Mouse (Mus musculus): Measurements from ENCODE around the gene Garnl3. TPM values are rescaled to one million over a fixed set of nuclear protein-coding genes. Genes with fewer than 3 reads are reported as not detected.

The Garnl3 gene
- total and polyA plus RNA-seq, 3 experiments: 0.55 to 2.6 TPM; not detected in 1

DNA sequence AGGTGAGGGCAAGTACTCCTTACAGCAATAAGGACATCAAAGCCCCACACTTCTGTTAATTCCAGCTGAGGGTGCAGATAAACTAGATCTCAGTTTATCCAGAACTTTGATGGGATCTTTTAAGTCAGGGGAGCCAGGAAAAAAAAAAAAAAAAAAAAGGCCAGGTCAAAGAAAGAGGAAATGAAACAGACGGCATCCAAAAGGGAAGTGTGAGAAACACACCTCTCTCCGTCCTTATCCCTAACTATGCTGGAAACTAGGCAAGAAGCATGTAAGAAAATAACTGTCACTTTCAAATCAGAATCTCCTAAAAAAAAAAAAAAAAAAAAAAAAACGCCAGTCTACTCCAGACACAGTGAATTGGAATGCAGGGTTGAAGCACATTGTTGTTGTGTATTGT lies 57.3 kb downstream of the Garnl3 start:
- Histone ChIP-seq H3K4me1 (ENCODE audit: insufficient read depth, low read depth, low read length) (no peaks in the 10 kb centered on the region), H3K27me3 (ENCODE audit: insufficient read depth, low read length) (peaks cover 11% of the 10 kb centered on the region), H3K36me3 (replicated peaks) (no peaks in the 10 kb centered on the region), H3K9me3 (replicated peaks) (no peaks in the 10 kb centered on the region), H3K4me3 (ENCODE audit: low read depth, low read length) (no peak overlapping the region)
- ATAC-seq (ENCODE audit: extremely low read depth, insufficient number of reproducible peaks, low FRiP score, poor library complexity, severe bottlenecking) (no peak), DNase-seq (ENCODE audit: low spot score) (no peak)
- TF ChIP-seq CTCF (IDR thresholded peaks at IDR 0.05; ENCODE audit: low read depth, low read length) (no peak), GATA2 (IDR thresholded peaks at IDR 0.05; ENCODE audit: borderline replicate concordance, low read depth, low read length) (no peak), TAL1 (conservative IDR thresholded peaks at IDR 0.05; ENCODE audit: low read depth, low read length) (no peak), POLR2AphosphoS5 (IDR thresholded peaks at IDR 0.05; ENCODE audit: insufficient replicate concordance, low read depth, low read length) (no peak), GATA1 (IDR thresholded peaks at IDR 0.05; ENCODE audit: borderline replicate concordance, low read length) (no peak)

DNA sequence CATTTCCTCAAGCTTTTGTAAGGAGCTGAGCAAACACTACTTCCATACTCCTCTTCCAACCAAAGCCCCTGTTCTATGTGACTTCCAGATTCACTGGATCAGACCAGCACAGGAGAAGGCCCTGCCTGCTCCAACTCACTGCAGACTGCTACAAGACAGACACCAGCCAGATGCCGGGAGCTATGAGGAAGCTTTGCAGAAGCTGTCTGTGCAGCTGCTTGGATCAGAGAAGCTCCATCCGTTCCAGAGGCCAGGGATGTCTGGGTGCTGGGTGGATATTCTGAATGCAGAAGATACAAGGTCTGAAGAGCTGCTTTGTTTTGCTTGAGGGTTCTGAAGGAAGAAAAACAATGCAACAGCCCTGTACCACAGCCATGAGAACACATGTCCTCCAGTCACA lies 59.1 kb downstream of the Garnl3 start:
- DNase-seq (ENCODE audit: low spot score): no peak
- no peaks in the 10 kb centered on the region for H3K9me3 ChIP-seq (replicated peaks)
- TF ChIP-seq POLR2AphosphoS5 (IDR thresholded peaks at IDR 0.05; ENCODE audit: insufficient replicate concordance, low read depth, low read length) (no peak), TAL1 (conservative IDR thresholded peaks at IDR 0.05; ENCODE audit: low read depth, low read length) (no peak)
- ATAC-seq (ENCODE audit: extremely low read depth, insufficient number of reproducible peaks, low FRiP score, poor library complexity, severe bottlenecking): no peak
- H3K36me3 ChIP-seq (replicated peaks): no peaks in the 10 kb centered on the region
- no peak overlapping the region for H3K4me3 ChIP-seq (ENCODE audit: low read depth, low read length)
- H3K4me1 ChIP-seq (ENCODE audit: insufficient read depth, low read depth, low read length): no peaks in the 10 kb centered on the region
- peaks cover 16% of the 10 kb centered on the region for H3K27me3 ChIP-seq (ENCODE audit: insufficient read depth, low read length)

DNA sequence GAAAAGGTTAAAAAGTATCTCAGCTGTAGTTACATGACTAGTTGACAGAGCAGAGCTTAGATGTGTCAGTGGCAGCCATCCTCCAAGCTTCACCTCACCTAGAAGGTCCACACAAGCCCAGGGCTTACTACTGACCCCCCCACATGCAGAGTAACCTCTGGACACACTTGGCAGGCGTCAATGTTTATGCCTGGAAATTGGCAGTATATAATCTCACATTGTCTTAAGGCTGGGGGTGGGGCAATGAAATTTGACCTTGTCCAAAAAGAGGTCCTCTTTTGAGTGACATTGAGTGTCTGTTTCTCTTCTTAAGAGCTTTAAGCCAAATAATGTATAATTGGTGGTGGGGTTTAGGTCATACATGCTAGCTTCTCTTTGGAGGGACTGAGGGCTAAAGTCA lies 65.8 kb downstream of the Garnl3 start:
- ATAC-seq (ENCODE audit: extremely low read depth, insufficient number of reproducible peaks, low FRiP score, poor library complexity, severe bottlenecking) (no peak), DNase-seq (ENCODE audit: low spot score) (no peak)
- Histone ChIP-seq H3K4me3 (ENCODE audit: low read depth, low read length) (no peak overlapping the region), H3K4me1 (ENCODE audit: insufficient read depth, low read depth, low read length) (no peaks in the 10 kb centered on the region), H3K36me3 (replicated peaks) (no peaks in the 10 kb centered on the region), H3K9me3 (replicated peaks) (no peaks in the 10 kb centered on the region), H3K27me3 (ENCODE audit: insufficient read depth, low read length) (peaks cover 10% of the 10 kb centered on the region)
- TF ChIP-seq GATA1 (IDR thresholded peaks at IDR 0.05; ENCODE audit: borderline replicate concordance, low read length): no peak
- TF ChIP-seq GATA2 (IDR thresholded peaks at IDR 0.05; ENCODE audit: borderline replicate concordance, low read depth, low read length): no peak
- no peak for TF ChIP-seq POLR2AphosphoS5 (IDR thresholded peaks at IDR 0.05; ENCODE audit: insufficient replicate concordance, low read depth, low read length)
- TF ChIP-seq TAL1 (conservative IDR thresholded peaks at IDR 0.05; ENCODE audit: low read depth, low read length): no peak
- TF ChIP-seq CTCF (IDR thresholded peaks at IDR 0.05; ENCODE audit: low read depth, low read length): no peak

DNA sequence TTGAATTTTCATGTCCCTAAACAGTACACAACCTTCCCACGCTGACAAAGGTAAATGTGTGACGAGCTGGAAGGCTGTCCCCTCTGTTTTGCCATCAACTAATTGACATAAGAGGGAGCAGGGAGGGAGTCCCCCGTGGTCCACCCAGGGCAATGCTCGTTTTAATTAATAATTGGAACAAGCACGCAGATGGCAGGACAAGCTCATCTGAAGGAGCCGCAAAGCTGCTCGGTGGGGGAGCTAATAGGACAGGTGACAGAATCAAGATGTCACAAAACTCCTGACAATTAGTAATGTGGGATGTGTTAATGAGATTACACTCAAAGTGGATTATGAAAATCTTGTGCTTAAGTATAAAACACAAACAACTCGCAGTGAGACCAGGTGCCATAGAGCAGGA lies 68.7 kb downstream of the Garnl3 start:
- H3K36me3 ChIP-seq (replicated peaks): no peaks in the 10 kb centered on the region
- H3K4me1 ChIP-seq (ENCODE audit: insufficient read depth, low read depth, low read length): no peaks in the 10 kb centered on the region
- H3K27me3 ChIP-seq (ENCODE audit: insufficient read depth, low read length): peaks cover 17% of the 10 kb centered on the region
- H3K9me3 ChIP-seq (replicated peaks): no peaks in the 10 kb centered on the region
- no peak for ATAC-seq (ENCODE audit: extremely low read depth, insufficient number of reproducible peaks, low FRiP score, poor library complexity, severe bottlenecking)
- no peak for DNase-seq (ENCODE audit: low spot score)
- H3K4me3 ChIP-seq (ENCODE audit: low read depth, low read length): no peak overlapping the region
- no peak for TF ChIP-seq POLR2AphosphoS5 (IDR thresholded peaks at IDR 0.05; ENCODE audit: insufficient replicate concordance, low read depth, low read length)
- no peak for TF ChIP-seq GATA1 (IDR thresholded peaks at IDR 0.05; ENCODE audit: borderline replicate concordance, low read length)
- TF ChIP-seq TAL1 (conservative IDR thresholded peaks at IDR 0.05; ENCODE audit: low read depth, low read length): no peak
- no peak for TF ChIP-seq CTCF (IDR thresholded peaks at IDR 0.05; ENCODE audit: low read depth, low read length)
- TF ChIP-seq GATA2 (IDR thresholded peaks at IDR 0.05; ENCODE audit: borderline replicate concordance, low read depth, low read length): no peak

DNA sequence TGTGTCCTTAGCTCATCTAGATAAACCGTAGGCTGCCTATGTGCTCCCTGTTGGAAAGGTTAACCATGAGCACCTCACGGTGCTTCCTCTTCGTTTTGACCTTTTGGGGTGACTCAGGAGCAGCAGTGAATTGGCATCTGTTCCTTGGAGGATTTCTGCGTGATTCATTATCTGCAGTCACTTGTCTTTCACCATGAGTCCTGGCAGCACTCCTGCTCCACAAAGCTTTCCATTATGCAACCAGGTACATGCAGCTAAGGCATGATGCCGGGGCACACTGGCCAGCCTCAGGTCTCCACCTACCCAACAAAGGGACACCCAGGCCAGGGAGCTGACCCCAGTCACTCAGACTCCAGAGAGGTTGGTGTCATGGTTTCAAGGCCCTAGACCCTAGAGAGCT lies 72.5 kb downstream of the Garnl3 start:
- Histone ChIP-seq H3K36me3 (replicated peaks) (no peaks in the 10 kb centered on the region), H3K4me1 (ENCODE audit: insufficient read depth, low read depth, low read length) (no peaks in the 10 kb centered on the region), H3K9me3 (replicated peaks) (no peaks in the 10 kb centered on the region), H3K27me3 (ENCODE audit: insufficient read depth, low read length) (peaks cover 17% of the 10 kb centered on the region), H3K4me3 (ENCODE audit: low read depth, low read length) (no peak overlapping the region)
- no peak for TF ChIP-seq GATA1 (IDR thresholded peaks at IDR 0.05; ENCODE audit: borderline replicate concordance, low read length)
- no peak for TF ChIP-seq POLR2AphosphoS5 (IDR thresholded peaks at IDR 0.05; ENCODE audit: insufficient replicate concordance, low read depth, low read length)
- no peak for TF ChIP-seq GATA2 (IDR thresholded peaks at IDR 0.05; ENCODE audit: borderline replicate concordance, low read depth, low read length)
- no peak for TF ChIP-seq CTCF (IDR thresholded peaks at IDR 0.05; ENCODE audit: low read depth, low read length)
- no peak for TF ChIP-seq TAL1 (conservative IDR thresholded peaks at IDR 0.05; ENCODE audit: low read depth, low read length)
- ATAC-seq (ENCODE audit: extremely low read depth, insufficient number of reproducible peaks, low FRiP score, poor library complexity, severe bottlenecking) (no peak), DNase-seq (ENCODE audit: low spot score) (no peak)

DNA sequence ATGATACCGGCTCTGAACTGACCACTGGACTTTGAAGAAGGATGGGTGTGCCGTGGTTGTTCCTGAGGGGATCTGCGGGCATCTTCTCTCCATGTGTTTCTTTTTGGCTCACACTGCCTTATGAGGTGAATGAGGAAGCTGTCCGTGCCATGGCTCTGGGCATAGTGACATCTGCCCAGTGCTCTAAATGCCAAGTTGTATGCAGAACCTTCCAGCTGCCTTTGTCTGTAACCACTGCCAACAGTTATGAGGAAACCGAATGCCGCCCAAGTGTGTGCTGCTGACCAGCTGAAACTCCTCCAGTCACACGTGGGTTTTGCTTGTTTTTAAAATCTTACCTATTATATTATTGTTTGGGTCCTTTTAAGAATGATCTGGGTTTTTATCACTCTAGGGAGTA lies 73.9 kb downstream of the Garnl3 start:
- no peak for ATAC-seq (ENCODE audit: extremely low read depth, insufficient number of reproducible peaks, low FRiP score, poor library complexity, severe bottlenecking)
- DNase-seq (ENCODE audit: low spot score): no peak
- peaks cover 17% of the 10 kb centered on the region for H3K27me3 ChIP-seq (ENCODE audit: insufficient read depth, low read length)
- TF ChIP-seq GATA1 (IDR thresholded peaks at IDR 0.05; ENCODE audit: borderline replicate concordance, low read length) (no peak), POLR2AphosphoS5 (IDR thresholded peaks at IDR 0.05; ENCODE audit: insufficient replicate concordance, low read depth, low read length) (no peak), TAL1 (conservative IDR thresholded peaks at IDR 0.05; ENCODE audit: low read depth, low read length) (no peak), CTCF (IDR thresholded peaks at IDR 0.05; ENCODE audit: low read depth, low read length) (no peak), GATA2 (IDR thresholded peaks at IDR 0.05; ENCODE audit: borderline replicate concordance, low read depth, low read length) (no peak)
- no peak overlapping the region for H3K4me3 ChIP-seq (ENCODE audit: low read depth, low read length)
- H3K9me3 ChIP-seq (replicated peaks): no peaks in the 10 kb centered on the region
- H3K4me1 ChIP-seq (ENCODE audit: insufficient read depth, low read depth, low read length): no peaks in the 10 kb centered on the region
- H3K36me3 ChIP-seq (replicated peaks): no peaks in the 10 kb centered on the region

DNA sequence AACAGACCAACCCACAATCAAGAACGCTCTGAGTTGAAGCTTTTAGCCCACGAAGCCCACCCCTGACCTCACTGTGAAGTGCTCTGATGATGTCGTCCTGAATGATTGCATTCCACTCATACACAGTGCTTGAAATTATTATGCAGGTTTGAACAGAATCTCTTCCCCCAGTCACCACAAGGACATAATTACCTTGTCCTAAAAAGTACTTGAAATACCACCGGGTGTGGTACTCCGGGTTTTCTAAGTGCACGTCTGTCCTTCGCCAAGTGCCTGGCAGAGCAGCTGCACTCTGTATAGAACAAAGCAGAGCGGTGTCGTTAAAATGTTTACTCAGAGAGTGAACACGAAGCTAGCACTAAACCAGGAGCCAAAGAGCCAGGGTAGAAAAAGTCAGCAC lies 77.5 kb downstream of the Garnl3 start:
- H3K36me3 ChIP-seq (replicated peaks): no peaks in the 10 kb centered on the region
- H3K4me1 ChIP-seq (ENCODE audit: insufficient read depth, low read depth, low read length): no peaks in the 10 kb centered on the region
- peaks cover 2% of the 10 kb centered on the region; the same call in 1 of the 2 replicates for H3K27me3 ChIP-seq (ENCODE audit: insufficient read depth, low read length)
- ATAC-seq (ENCODE audit: extremely low read depth, insufficient number of reproducible peaks, low FRiP score, poor library complexity, severe bottlenecking) (no peak), DNase-seq (ENCODE audit: low spot score) (no peak)
- no peak overlapping the region for H3K4me3 ChIP-seq (ENCODE audit: low read depth, low read length)
- H3K9me3 ChIP-seq (replicated peaks): no peaks in the 10 kb centered on the region
- TF ChIP-seq GATA2 (IDR thresholded peaks at IDR 0.05; ENCODE audit: borderline replicate concordance, low read depth, low read length): no peak
